Mouse (Mus musculus) lung, adult 2 months (tissue): ENCODE measurements around the gene Grik4. TPM values are rescaled to one million over a fixed set of nuclear protein-coding genes. Genes with fewer than 3 reads are reported as not detected.

ENCODE experiments used
- DNase-seq: peaks from one replicate; pipeline ENCODE4 v3.0.0; 2022
- H3K4me1 ChIP-seq: fragments of 200-500 bp; 2 replicates; pipeline ENCODE4 v1.6.1; 2011; ENCODE audit warnings: low read length; ENCODE audit not compliant: control insufficient read depth, insufficient read depth
- H3K4me3 ChIP-seq: fragments of 200-500 bp; replicated peaks from 2 replicates; pipeline ENCODE3; 2011; ENCODE audit warnings: low read depth, mild to moderate bottlenecking, control low read depth, low read length; ENCODE audit errors: extremely low read depth
- CTCF ChIP-seq: fragments of 200-500 bp; IDR thresholded peaks from 2 replicates; pipeline ENCODE4 v1.5.1; 2011; ENCODE audit warnings: mild to moderate bottlenecking, low read length, control low read depth; ENCODE audit not compliant: insufficient read depth
- POLR2A ChIP-seq: fragments of 200-500 bp; IDR thresholded peaks from 2 replicates; pipeline ENCODE4 v1.6.1; 2011; ENCODE audit warnings: low read depth, mild to moderate bottlenecking, control low read depth, low read length, borderline replicate concordance; ENCODE audit errors: extremely low read depth
- WGBS: fragments of 180-500 bp; shearing (Covaris S2); methylation state at CpG from one replicate; pipeline ENCODE4 v1.1.7; 2018; 5-methylcytosine and 5-hydroxymethylcytosine counted together
- polyA plus RNA-seq: library from polyadenylated mRNA; depleted of rRNA; stranded (reverse); fragments of >200 nt; gene quantifications from 2 replicates; pipeline ENCODE4 v1.2.3, GENCODE M21; 2012

The Grik4 gene
- polyA plus RNA-seq, 1 experiment = 0.93 TPM

GRCm38 (mm10) chr9:42641550-42642117 is 302.7 kb downstream of the Grik4 start:
- TF ChIP-seq POLR2A = no peak
- no peak for TF ChIP-seq CTCF
- 67% methylated on average over 11 of the region's 11 CpGs for WGBS
- no peak for DNase-seq
- no peaks in the 10 kb centered on the region for H3K4me1 ChIP-seq
- H3K4me3 ChIP-seq = no peak overlapping the region

GRCm38 (mm10) chr9:42636446-42636845 is 307.8 kb downstream of the Grik4 start:
- H3K4me3 ChIP-seq = no peak overlapping the region
- H3K4me1 ChIP-seq = no peaks in the 10 kb centered on the region
- TF ChIP-seq POLR2A (no peak), CTCF (no peak)
- DNase-seq = no peak
- 62% methylated on average over 10 of the region's 10 CpGs for WGBS

GRCm38 (mm10) chr9:42631479-42631878 is 312.8 kb downstream of the Grik4 start:
- no peak overlapping the region for H3K4me3 ChIP-seq
- TF ChIP-seq CTCF = no peak
- TF ChIP-seq POLR2A = no peak
- DNase-seq = no peak
- 86% methylated on average over 4 of the region's 4 CpGs for WGBS
- H3K4me1 ChIP-seq = no peaks in the 10 kb centered on the region

GRCm38 (mm10) chr9:42627634-42628033 is 316.7 kb downstream of the Grik4 start:
- H3K4me3 ChIP-seq = no peak overlapping the region
- TF ChIP-seq POLR2A = no peak
- no peak for TF ChIP-seq CTCF
- DNase-seq = peak; percentile 7
- H3K4me1 ChIP-seq = no peaks in the 10 kb centered on the region
- 10% methylated on average over 6 of the region's 6 CpGs for WGBS

- H3K4me3 ChIP-seq = no peak overlapping the region
- no peaks in the 10 kb centered on the region for H3K4me1 ChIP-seq
- 48% methylated on average over 8 of the region's 8 CpGs for WGBS
- TF ChIP-seq POLR2A = no peak
- no peak for TF ChIP-seq CTCF
- no peak for DNase-seq
These were observed 317.1 kb downstream of the Grik4 start for GRCm38 (mm10) chr9:42627146-42627545.

GRCm38 (mm10) chr9:42626226-42626775 is 318.0 kb downstream of the Grik4 start:
- Histone ChIP-seq H3K4me1 (no peaks in the 10 kb centered on the region), H3K4me3 (no peak overlapping the region)
- WGBS = 72% methylated on average over 6 of the region's 6 CpGs
- no peak for TF ChIP-seq CTCF
- no peak for TF ChIP-seq POLR2A
- DNase-seq = no peak

- DNase-seq = no peak
- no peaks in the 10 kb centered on the region for H3K4me1 ChIP-seq
- H3K4me3 ChIP-seq = no peak overlapping the region
- 62% methylated on average over 10 of the region's 10 CpGs for WGBS
- TF ChIP-seq CTCF = no peak
- no peak for TF ChIP-seq POLR2A
These were observed 329.9 kb downstream of the Grik4 start for GRCm38 (mm10) chr9:42614409-42614808.

GRCm38 (mm10) chr9:42613827-42614226 is 330.5 kb downstream of the Grik4 start:
- 57% methylated on average over 6 of the region's 6 CpGs for WGBS
- Histone ChIP-seq H3K4me1 (no peaks in the 10 kb centered on the region), H3K4me3 (no peak overlapping the region)
- TF ChIP-seq POLR2A (no peak), CTCF (no peak)
- DNase-seq = no peak

GRCm38 (mm10) chr9:42612482-42612991 is 331.8 kb downstream of the Grik4 start:
- no peak for DNase-seq
- TF ChIP-seq CTCF (no peak), POLR2A (no peak)
- H3K4me3 ChIP-seq = no peak overlapping the region
- no peaks in the 10 kb centered on the region for H3K4me1 ChIP-seq
- WGBS = 34% methylated on average over 14 of the region's 14 CpGs

- TF ChIP-seq POLR2A (no peak), CTCF (peak; percentile 53; the same call in 1 of the 2 replicates)
- Histone ChIP-seq H3K4me3 (no peak overlapping the region), H3K4me1 (no peaks in the 10 kb centered on the region)
- WGBS = 57% methylated on average over 3 of the region's 3 CpGs
- DNase-seq = no peak
These were observed 342.8 kb downstream of the Grik4 start for GRCm38 (mm10) chr9:42601445-42601844.

- DNase-seq = no peak
- H3K4me1 ChIP-seq = no peaks in the 10 kb centered on the region
- no peak overlapping the region for H3K4me3 ChIP-seq
- 76% methylated on average over 9 of the region's 9 CpGs for WGBS
- TF ChIP-seq POLR2A (no peak), CTCF (no peak)
These were observed 346.8 kb downstream of the Grik4 start for GRCm38 (mm10) chr9:42597525-42597924.
